Mouse (Mus musculus) spleen, postnatal 14 days (tissue): Measurements from ENCODE around the gene Gpc6.

Experiments
- DNase-seq, 2 experiments: peaks; one replicate each; pipeline ENCODE4 v3.0.0; 2021 to 2022; ENCODE audit warnings: low spot score in 2 of 2

Gene Gpc6

DNA sequence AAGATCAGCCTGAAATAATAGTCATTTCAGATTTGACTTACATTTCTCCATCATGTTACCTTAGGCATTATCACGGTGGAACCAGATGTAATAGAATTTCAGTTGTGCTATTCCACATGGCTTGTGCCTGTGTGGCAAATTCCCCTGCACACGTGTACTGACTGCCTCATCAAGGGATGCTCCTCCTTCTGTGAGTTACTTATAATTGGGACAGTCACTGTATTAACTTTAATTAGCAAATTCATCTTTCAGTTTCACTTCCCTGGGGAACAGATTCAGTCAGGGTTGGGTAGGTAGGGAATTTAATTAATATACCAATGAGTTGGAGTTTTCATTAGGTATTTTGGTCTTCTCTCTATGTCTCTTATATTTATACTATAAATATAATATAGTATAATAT is 869.8 kb downstream of the Gpc6 start:
- DNase-seq: no peak

GRCm38 (mm10) chr14:117796661-117797060 is 871.5 kb downstream of the Gpc6 start:
- DNase-seq: no peak

GRCm38 (mm10) chr14:117800399-117800798 is 875.3 kb downstream of the Gpc6 start:
- no peak for DNase-seq

- DNase-seq: no peak
Measured at GRCm38 (mm10) chr14:117807846-117808245, 882.7 kb downstream of the Gpc6 start.

DNA sequence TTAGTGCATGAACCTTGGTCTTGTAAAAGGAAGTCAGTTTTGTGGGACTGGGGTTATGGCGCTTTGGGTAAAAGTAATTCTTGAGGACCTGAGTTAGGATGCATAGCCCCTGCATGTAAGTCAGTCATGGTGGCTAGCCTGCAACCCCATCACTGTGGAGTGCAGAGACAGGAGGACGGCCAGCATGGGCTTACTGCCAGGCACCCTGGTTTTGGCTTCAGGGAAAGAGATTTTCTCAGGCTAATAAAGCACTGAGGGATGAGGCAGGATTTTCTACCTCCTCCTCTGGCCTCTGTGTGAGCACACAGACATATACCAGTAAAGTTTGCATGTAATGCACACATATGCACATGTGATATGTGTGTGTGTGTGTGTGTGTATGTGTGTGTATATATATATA is 883.2 kb downstream of the Gpc6 start:
- DNase-seq: no peak

GRCm38 (mm10) chr14:117810321-117811270 is 885.5 kb downstream of the Gpc6 start:
- DNase-seq: no peak

DNA sequence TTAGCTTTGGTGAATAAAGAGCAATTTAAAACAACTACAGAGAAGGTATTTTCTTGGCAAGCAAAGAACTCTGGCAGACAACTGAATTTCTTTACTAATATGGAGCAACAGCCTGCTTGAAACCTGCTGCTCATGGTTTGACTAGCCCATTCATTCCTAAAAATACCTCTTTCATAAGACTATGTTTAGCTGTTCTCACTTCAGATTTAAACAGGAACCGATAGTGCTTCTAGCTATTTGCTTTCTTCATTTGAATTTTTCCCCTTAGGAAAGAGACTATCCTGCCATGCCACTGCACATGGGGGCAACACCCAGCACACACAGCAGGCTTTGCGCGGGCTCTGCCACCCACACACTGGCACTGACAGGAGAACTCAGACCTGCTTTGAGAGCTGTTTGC is 888.4 kb downstream of the Gpc6 start:
- DNase-seq: no peak

GRCm38 (mm10) chr14:117816008-117816407 is 890.9 kb downstream of the Gpc6 start:
- DNase-seq: no peak

DNA sequence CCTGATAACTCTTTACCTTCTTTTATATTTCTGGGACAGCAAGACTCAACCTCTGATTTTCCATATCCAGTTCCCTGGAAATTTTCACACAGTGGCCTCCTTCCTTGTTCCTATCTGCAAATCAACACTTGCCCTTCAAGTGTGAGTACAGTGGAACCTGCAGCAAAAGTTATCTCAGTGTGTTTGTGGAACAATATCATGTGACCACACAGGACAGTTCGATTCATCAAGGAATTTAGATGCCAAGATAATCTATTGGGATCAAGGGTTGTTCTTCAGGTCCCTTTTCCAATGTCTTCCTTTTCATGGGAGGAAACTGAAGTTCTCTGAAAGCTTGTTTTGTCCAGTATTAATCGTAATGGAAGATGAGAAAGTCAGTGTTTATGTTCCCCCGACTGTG is 891.6 kb downstream of the Gpc6 start:
- DNase-seq: no peak

DNA sequence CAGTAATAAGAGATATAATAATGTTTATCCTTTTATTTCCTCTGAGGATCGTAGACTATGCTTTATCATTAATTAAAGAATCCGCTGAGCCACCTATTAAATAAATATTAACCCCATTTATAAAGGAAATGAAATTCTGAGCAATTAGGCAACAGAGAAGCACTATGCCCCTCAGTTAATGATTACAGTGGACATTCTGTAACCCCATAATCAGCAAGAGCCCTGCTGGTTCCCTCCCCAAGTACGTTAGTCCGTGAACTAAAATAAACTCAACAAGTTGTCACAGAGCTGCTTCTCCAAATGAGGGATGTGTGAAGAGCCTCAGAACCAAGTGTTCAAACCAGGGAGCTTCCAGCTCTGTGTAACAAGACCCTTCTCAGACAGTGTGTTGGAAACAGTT is 892.1 kb downstream of the Gpc6 start:
- DNase-seq: no peak

- no peak for DNase-seq
Measured at GRCm38 (mm10) chr14:117824491-117824890, 899.4 kb downstream of the Gpc6 start.

- no peak for DNase-seq
Measured at GRCm38 (mm10) chr14:117826294-117827046, 901.4 kb downstream of the Gpc6 start.

GRCm38 (mm10) chr14:117831267-117831666 is 906.2 kb downstream of the Gpc6 start:
- no peak for DNase-seq

DNA sequence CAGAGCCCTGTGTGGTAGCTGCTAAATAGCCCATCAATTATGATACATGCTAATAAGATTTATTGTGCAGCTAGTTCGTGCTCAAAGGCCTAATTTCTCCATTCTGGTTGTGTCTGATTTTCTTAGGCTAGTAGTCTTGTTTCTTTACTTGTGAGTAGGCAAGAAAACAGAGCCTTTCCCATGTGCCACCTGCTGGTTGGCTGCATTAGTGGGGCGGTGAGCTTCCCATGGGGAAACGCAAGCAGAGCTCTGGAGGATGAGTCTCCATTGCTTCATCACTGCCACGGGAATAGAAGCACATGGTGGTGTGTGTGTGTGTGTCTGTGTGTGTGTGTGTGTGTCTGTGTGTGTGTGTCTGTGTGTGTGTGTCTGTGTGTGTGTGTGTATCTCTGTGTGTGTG is 906.6 kb downstream of the Gpc6 start:
- DNase-seq: no peak

GRCm38 (mm10) chr14:117835506-117835905 is 910.4 kb downstream of the Gpc6 start:
- DNase-seq: no peak

- no peak for DNase-seq
Measured at GRCm38 (mm10) chr14:117837021-117837420, 911.9 kb downstream of the Gpc6 start.

DNA sequence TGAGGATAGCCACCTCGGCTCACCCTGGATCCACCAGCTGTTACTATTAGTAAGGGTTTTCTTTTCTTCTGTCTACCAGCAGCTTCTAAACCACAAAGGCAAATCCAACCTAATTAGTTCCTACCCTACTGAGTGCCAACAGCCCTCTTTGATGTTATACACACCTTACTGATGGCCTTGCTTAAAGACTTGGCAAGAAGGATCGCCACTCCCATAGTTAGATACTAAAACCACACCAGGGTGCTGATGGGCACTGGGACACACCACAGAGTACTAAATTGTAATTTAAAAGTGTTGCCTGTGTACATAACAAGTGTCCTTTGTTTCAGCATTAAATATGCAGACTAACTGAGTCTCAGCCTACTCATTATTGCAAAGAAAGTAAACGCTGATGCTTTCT is 912.6 kb downstream of the Gpc6 start:
- DNase-seq: no peak

DNA sequence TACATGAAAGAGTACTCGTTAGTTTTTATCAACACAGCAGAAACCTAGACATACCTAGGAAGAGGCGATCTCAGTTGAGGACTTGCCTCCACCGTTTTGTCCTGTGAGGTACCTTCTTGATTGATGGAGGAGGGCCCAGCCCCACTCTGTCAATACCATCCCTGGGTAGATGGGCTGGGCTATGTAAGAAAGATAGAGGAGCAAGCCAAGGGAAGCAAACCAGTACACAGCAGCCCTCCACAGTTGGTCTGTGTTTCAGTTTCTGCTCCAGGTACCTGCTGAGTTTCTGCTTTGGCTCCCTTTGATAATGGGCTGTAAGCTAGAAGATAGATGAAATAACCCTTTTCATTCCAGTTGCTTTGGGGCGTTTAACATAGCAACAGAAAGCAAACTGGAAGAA is 916.1 kb downstream of the Gpc6 start:
- no peak for DNase-seq

DNA sequence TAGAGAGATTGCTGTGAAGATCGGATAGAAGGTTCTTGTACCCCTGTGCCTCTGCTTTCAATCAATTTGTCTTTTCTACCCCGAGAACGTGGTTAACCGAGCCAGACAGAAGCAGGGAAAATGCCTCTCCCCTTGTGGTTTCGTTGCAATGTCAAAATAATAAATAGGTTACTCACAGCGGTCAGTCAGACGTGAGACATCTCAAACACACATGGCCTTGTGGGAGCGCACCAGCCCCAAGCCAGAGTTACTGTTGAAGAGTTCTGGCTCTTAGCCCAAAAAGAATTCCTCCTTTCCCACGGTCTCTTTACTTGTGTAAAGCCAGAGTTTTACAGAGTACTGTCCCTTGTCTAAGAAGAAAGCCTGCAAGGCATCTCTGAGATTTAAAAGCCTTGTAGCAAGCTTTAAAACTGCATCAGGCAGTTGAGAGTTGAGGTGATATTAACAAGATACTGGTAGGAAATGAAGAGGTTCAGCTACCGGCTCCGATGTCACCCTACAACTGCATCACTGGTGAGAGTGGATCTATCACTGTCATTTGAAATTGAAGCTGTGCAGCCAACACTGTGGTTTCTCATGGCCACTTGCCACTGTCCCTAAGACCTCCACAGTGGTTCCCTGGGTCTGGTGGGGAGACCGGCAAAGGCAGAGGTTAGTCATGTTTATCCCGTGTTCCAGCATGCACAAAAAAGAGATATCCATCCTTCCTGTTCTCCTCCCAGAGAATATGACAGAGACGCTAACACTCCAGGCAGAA is 916.9 kb downstream of the Gpc6 start:
- DNase-seq: no peak

- no peak for DNase-seq
Measured at GRCm38 (mm10) chr14:117849591-117850505, 924.7 kb downstream of the Gpc6 start.

GRCm38 (mm10) chr14:117852266-117852665 is 927.2 kb downstream of the Gpc6 start:
- DNase-seq: no peak
